Mouse (Mus musculus) pancreas, adult 10 weeks (tissue): ENCODE results near the gene B4galt2. TPM values are rescaled to one million over a fixed set of nuclear protein-coding genes. Genes with fewer than 3 reads are reported as not detected.

Experiments
- polyA plus RNA-seq: library from polyadenylated mRNA; stranded (reverse); fragments of 350-450 nt; fragmentation: Illumina TruSeq; extraction: RNeasy Lipid Tissue Mini Kit (QIAGEN cat#74804); gene quantifications from one replicate; pipeline ENCODE4 v1.2.3, GENCODE M21; 2015; ENCODE audit warnings: low read depth, low replicate concordance; ENCODE audit not compliant: insufficient read depth

The B4galt2 gene
- 2.5 TPM for polyA plus RNA-seq

GRCm38 (mm10) chr4:117882701-117883691, at the start of gene B4galt2:
Gene B4galt2, minus strand, starts transcription at chr4:117883487.

DNA sequence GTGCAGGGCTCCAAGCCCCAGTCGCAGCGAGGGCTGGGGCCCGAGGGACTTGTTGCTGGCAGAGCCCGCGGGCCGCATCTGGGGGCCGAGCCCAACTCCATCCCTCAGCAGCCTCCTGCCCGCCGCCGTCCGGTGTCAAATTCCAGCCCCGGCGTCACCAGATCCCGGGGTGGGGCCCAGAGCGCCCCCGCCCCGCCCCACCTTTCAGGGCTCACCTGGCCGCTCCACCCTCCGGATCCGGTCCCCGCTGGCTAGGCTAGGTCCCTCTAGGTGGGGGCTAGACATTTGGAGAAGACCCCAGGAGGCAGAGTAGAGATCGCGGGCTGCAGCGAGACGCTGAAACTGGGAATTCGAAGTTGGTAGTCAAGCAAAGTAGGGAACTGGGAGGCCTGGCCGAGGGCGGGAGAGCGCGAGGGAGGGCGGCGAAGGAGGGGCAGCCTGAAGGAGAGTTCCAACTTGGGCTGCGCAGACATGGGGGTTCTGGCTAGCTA, 46.1 kb upstream of the B4galt2 start, which contains the start of gene Artn:
TSS of gene Artn (minus strand) at position 373 of the 491 bp plus-strand sequence.

GRCm38 (mm10) chr4:117914591-117915442, 31.5 kb upstream of the B4galt2 start, which contains the start of gene Ipo13:
Gene Ipo13, minus strand, starts transcription at chr4:117914999.

DNA sequence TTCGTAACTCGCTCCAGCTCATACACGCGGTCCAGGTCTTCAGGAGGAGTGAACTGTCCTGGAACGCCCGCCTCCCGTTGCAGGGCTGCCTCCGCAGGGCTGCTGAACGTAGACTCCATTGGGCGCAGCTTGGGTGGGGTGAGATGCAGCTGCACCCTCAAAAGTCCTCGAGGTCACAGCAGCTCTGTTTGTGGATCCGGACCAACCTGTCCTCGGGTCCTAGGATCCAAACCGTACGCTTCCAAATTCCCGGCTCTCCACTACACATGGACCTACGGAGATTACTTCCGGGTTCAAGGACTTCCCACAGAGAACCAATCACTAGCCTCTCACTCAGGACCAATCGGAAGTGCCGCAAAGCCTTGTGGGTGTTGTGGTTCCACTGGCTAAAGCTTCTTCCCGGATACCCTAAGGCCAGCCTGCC, 8.5 kb upstream of the B4galt2 start, which contains the start of gene Dph2:
TSS of gene Dph2 (minus strand) at position 295 of the 424 bp plus-strand sequence.

GRCm38 (mm10) chr4:117887133-117887532, 3.8 kb upstream of the B4galt2 start, which contains the start of gene Atp6v0b:
Gene Atp6v0b, minus strand, starts transcription at chr4:117887333.

DNA sequence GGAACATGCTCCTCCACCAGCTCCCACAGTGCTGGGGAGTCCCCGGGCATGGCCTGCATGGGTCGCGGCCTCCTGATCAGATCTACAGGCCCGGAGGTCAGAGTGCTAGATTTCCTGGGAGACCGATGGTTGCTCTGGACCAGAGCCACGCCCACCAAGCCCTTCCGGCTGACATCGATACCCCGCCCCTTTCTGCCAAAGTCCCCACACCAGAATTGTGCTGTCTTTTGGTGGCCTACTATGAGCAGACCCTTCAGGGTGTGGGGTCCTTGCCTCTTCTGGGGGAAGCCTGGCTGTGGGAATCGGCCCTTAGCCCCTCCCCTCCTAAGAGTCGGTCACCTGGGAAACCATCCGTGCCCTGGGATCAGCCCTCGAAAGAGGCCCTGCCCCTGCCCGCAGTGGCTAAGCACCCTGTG, 10.8 kb downstream of the B4galt2 start, which contains the start of gene Ccdc24:
TSS of gene Ccdc24 (minus strand) at position 87 of the 416 bp plus-strand sequence.

GRCm38 (mm10) chr4:117834457-117834844, 48.8 kb downstream of the B4galt2 start, which contains the start of gene Slc6a9:
Gene Slc6a9, plus strand, starts transcription at chr4:117834506.

Other genes starting within 250 kb of the B4galt2 start
- 6.2 TPM for gene Dmap1, start 201.2 kb downstream of the B4galt2 start, polyA plus RNA-seq
- not detected for gene Gm12845, start 159.1 kb downstream of the B4galt2 start, polyA plus RNA-seq
- not detected for gene Klf17, start 117.8 kb downstream of the B4galt2 start, polyA plus RNA-seq
- 62.9 TPM for gene Slc6a9, start 49.0 kb downstream of the B4galt2 start, polyA plus RNA-seq
- not detected for gene Ccdc24, start 10.9 kb downstream of the B4galt2 start, polyA plus RNA-seq
- gene Atp6v0b, start 3.8 kb upstream of the B4galt2 start, polyA plus RNA-seq: 230 TPM
- 1.8 TPM for gene Dph2, start 8.5 kb upstream of the B4galt2 start, polyA plus RNA-seq
- gene Ipo13, start 31.5 kb upstream of the B4galt2 start, polyA plus RNA-seq: 31.5 TPM
- 0.37 TPM for gene Artn, start 46.3 kb upstream of the B4galt2 start, polyA plus RNA-seq